Mouse (Mus musculus): Measurements from ENCODE around the gene Sgta. TPM values are rescaled to one million over a fixed set of nuclear protein-coding genes. Genes with fewer than 3 reads are reported as not detected.
A peak's percentile ranks its signal among the peaks of the same experiment; 100 is the strongest.

Sgta gene
- polyA plus RNA-seq, 1 experiment from 2014 or later, result 186 TPM

DNA sequence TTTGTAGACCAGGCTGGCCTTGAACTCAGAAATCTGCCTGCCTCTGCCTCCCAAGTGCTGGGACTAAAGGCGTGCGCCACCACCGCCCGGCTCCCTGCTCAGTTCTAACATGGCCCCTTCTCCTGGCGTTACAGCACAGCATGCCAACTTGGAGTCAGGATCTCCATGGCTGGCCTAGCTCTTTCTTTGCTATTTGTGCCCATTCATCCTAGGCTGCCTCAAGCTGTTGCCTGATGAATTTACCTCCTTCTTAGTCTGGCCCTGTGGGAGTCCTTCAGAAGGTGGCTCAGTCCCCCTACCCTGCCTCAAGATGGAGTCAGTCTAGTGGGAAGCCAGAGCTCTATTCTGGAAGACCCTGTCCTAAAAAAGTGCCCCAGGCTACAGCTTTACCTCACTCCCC, 33.1 kb downstream of the Sgta start:
- Histone ChIP-seq H3K36me3 (ENCODE audit: insufficient read depth) (peaks cover 11% of the 10 kb centered on the region; the same call in 1 of the 2 replicates), H3K4me2 (no peak overlapping the region), H3K9ac (no peak overlapping the region), H3K27me3 (ENCODE audit: insufficient read depth, low read length) (peaks cover 30% of the 10 kb centered on the region), H3K4me3 (ENCODE audit: low read depth, low read length) (no peak overlapping the region), H3K4me1 (ENCODE audit: insufficient read depth) (no peaks in the 10 kb centered on the region), H3K27ac (ENCODE audit: low read depth) (no peak overlapping the region), H3K9me3 (ENCODE audit: low read depth, low read length) (no peaks in the 10 kb centered on the region)
- 88% methylated on average over 5 of the region's 5 CpGs for WGBS
- no peak for TF ChIP-seq CTCF (IDR thresholded peaks at IDR 0.05; ENCODE audit: low read depth)
- DNase-seq, result no peak
- ATAC-seq (ENCODE audit: insufficient read depth), result no peak

DNA sequence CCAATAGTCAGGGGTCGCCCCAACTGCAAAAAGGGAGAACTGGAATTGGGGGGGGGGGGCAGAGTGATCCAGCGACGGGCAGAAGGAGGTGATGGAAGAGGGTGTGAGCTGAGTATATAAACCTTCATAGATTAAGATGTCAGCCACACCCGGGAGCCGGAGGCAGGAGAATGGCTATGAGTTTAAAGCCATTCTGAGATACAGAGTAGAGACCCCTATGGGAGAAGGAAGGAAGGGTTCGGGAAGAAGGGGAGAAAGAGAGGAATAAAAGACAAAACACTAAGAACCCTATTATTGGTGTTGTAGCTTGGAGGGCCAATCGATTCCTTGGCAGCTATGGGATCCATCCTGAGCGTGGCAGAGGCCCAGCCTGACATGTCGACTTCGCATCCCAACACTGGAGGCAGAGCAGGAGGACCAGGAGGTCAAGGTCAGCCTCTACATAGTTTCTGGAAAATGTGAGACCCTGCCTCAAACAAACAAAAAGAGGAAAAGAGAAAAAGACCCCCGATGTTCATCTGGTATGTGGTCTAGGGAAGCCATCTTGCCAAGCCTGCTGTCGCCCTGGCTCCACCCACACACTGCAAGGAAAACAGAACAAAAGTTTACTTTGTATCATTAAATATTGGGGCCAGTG, 34.2 kb downstream of the Sgta start, which contains the start of gene Diras1:
Gene Diras1, minus strand, starts transcription at position 24 of the 637 bp plus-strand sequence.
- Histone ChIP-seq H3K4me2 (peak within 1 kb of the TSS; percentile 54), H3K4me1 (ENCODE audit: insufficient read depth) (no peaks in the 10 kb centered on the region), H3K9ac (peak within 1 kb of the TSS; percentile 23; the same call in 1 of the 2 replicates), H3K9me3 (ENCODE audit: low read depth, low read length) (no peaks in the 10 kb centered on the region), H3K27me3 (ENCODE audit: insufficient read depth, low read length) (peaks cover 33% of the 10 kb centered on the region), H3K36me3 (ENCODE audit: insufficient read depth) (peaks cover 4% of the 10 kb centered on the region; the same call in 1 of the 2 replicates), H3K4me3 (ENCODE audit: low read depth, low read length) (peak within 1 kb of the TSS; percentile 20), H3K27ac (ENCODE audit: low read depth) (no peak within 1 kb of the TSS)
- WGBS, result 39% methylated on average over 12 of the region's 12 CpGs
- DNase-seq (no peak), ATAC-seq (ENCODE audit: insufficient read depth) (no peak)
- no peak for TF ChIP-seq CTCF (IDR thresholded peaks at IDR 0.05; ENCODE audit: low read depth)

DNA sequence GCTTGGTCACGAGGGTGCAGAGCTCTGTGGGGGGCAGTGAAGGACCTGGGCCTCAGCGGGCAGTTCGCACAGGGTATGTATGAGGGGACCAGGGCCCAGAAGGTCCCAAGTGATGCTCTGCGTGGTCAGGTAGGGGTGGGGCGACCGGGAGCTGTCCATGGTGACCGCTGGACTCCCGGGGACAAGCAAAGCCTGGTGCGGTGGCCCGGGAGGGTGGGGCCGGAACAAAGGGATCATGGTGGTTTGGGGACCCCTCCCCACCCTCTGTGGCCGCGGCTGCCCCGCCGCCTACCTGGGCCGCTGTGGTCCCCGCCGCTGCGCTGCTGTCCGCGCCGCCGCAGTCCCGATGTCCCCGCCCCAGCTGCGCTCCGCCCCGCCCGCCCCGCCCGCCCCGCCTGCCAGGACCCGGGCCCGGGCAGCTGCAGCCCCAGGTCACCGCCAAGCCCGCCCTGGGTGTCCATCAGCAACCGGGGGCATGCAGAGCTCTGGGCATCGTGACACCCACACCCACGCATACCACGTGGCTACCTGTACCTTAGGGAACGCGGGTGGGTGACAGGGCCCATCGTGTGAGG, 34.8 kb downstream of the Sgta start:
- H3K9me3 ChIP-seq (ENCODE audit: low read depth, low read length), result no peaks in the 10 kb centered on the region
- H3K4me3 ChIP-seq (ENCODE audit: low read depth, low read length), result peak overlapping the region; percentile 20
- DNase-seq (no peak), ATAC-seq (ENCODE audit: insufficient read depth) (no peak; the same call in 1 of the 2 replicates)
- H3K4me1 ChIP-seq (ENCODE audit: insufficient read depth), result no peaks in the 10 kb centered on the region
- H3K27me3 ChIP-seq (ENCODE audit: insufficient read depth, low read length), result peaks cover 33% of the 10 kb centered on the region
- peak overlapping the region; percentile 54 for H3K4me2 ChIP-seq
- no peaks in the 10 kb centered on the region for H3K36me3 ChIP-seq (ENCODE audit: insufficient read depth)
- no peak overlapping the region for H3K27ac ChIP-seq (ENCODE audit: low read depth)
- H3K9ac ChIP-seq, result peak overlapping the region; percentile 23; the same call in 1 of the 2 replicates
- WGBS, result 2% methylated on average over 29 of the region's 43 CpGs
- TF ChIP-seq CTCF (IDR thresholded peaks at IDR 0.05; ENCODE audit: low read depth), result no peak

DNA sequence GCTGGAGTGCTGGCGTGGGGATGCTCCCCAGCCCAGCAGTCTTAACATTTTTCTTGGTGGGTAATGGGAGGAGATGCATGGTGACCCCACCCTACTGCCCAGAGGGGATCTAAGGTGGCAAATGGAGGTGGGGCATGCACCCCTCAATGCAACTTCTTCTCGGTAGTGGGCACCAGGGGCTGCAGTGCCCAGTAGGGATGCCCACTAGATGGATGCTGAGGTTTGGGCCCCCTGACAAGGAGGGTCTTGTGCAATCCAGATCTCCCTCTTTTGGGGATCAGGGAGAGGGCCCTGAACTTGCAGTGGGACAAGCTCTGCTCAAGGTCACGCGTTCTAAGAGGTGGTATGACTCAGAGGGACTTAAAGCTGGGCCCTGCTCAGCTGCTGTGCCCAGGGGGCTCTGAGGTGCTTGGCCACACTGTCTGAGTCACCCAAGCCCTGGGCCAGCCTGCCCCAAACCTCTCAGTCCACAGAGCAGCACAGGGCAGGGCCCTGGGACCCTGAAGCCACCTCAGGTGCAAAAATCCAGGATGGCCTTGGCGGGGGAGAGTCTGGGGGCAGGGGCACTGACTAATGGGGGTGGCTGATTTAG, 35.5 kb downstream of the Sgta start:
- Histone ChIP-seq H3K9ac (no peak overlapping the region; the same call in 1 of the 2 replicates), H3K4me3 (ENCODE audit: low read depth, low read length) (no peak overlapping the region), H3K36me3 (ENCODE audit: insufficient read depth) (no peaks in the 10 kb centered on the region), H3K4me2 (no peak overlapping the region; the same call in 1 of the 2 replicates), H3K27ac (ENCODE audit: low read depth) (no peak overlapping the region), H3K4me1 (ENCODE audit: insufficient read depth) (no peaks in the 10 kb centered on the region), H3K9me3 (ENCODE audit: low read depth, low read length) (no peaks in the 10 kb centered on the region), H3K27me3 (ENCODE audit: insufficient read depth, low read length) (peaks cover 33% of the 10 kb centered on the region)
- 68% methylated on average over 5 of the region's 5 CpGs for WGBS
- DNase-seq (no peak), ATAC-seq (ENCODE audit: insufficient read depth) (no peak)
- no peak for TF ChIP-seq CTCF (IDR thresholded peaks at IDR 0.05; ENCODE audit: low read depth)

DNA sequence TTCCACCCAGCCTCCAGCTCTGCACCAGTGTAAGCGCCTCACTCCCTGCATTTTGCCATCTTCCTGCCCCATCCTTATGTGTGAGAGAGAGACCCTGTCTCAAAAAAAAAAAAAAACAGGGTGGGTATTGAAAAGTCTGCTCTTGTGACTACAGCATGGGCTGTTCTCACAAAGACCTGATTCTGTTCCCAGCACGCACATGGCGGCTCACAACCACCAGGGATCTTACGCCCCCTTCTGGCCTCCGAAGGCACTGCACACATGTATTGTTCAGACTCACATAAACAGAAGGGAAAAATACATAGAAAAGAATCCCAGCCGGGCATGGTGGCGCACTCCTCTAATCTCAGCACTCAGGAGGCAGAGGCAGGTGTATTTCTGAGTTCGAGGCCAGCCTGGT, 37.2 kb downstream of the Sgta start:
- H3K9me3 ChIP-seq (ENCODE audit: low read depth, low read length), result no peaks in the 10 kb centered on the region
- 65% methylated on average over 8 of the region's 8 CpGs for WGBS
- DNase-seq (peak; percentile 32), ATAC-seq (ENCODE audit: insufficient read depth) (no peak)
- no peak overlapping the region for H3K9ac ChIP-seq
- no peak overlapping the region for H3K4me2 ChIP-seq
- peak; percentile 49 for TF ChIP-seq CTCF (IDR thresholded peaks at IDR 0.05; ENCODE audit: low read depth)
- H3K36me3 ChIP-seq (ENCODE audit: insufficient read depth), result no peaks in the 10 kb centered on the region
- H3K4me3 ChIP-seq (ENCODE audit: low read depth, low read length), result no peak overlapping the region
- no peaks in the 10 kb centered on the region for H3K4me1 ChIP-seq (ENCODE audit: insufficient read depth)
- H3K27me3 ChIP-seq (ENCODE audit: insufficient read depth, low read length), result peaks cover 33% of the 10 kb centered on the region
- H3K27ac ChIP-seq (ENCODE audit: low read depth), result no peak overlapping the region

DNA sequence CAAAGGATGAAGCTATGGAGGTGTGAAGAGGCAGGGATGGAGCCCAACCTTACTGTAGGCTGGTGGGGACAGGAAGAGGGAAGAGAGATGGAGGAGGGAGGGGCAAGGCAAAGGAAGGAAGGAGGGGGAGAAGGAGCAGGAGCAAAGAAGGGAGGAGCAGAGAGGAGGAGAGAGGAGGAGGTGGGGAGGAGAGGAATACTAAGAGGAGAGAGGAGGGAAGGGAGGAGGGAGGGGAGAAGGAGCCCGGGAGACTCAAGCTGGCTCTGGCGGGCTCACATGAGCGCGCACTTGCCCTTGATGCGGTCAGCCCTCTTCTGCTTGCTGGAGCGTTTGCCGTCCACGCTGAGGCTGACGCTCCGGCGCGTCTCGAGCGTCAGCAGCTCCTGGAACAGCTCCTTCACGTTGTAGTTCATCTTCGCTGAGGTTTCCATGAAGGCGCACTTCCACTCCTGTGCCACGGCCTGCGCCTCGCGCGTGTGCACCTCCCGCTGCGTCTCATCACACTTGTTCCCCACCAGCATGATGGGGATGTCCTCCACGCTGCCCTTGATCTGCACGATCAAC, 38.4 kb downstream of the Sgta start:
- DNase-seq (no peak), ATAC-seq (ENCODE audit: insufficient read depth) (no peak)
- no peak for TF ChIP-seq CTCF (IDR thresholded peaks at IDR 0.05; ENCODE audit: low read depth)
- no peak overlapping the region for H3K4me2 ChIP-seq
- no peak overlapping the region for H3K9ac ChIP-seq
- peaks cover 33% of the 10 kb centered on the region for H3K27me3 ChIP-seq (ENCODE audit: insufficient read depth, low read length)
- WGBS, result 12% methylated on average over 26 of the region's 26 CpGs
- no peak overlapping the region for H3K27ac ChIP-seq (ENCODE audit: low read depth)
- H3K9me3 ChIP-seq (ENCODE audit: low read depth, low read length), result no peaks in the 10 kb centered on the region
- no peak overlapping the region for H3K4me3 ChIP-seq (ENCODE audit: low read depth, low read length)
- H3K36me3 ChIP-seq (ENCODE audit: insufficient read depth), result no peaks in the 10 kb centered on the region
- H3K4me1 ChIP-seq (ENCODE audit: insufficient read depth), result no peaks in the 10 kb centered on the region

DNA sequence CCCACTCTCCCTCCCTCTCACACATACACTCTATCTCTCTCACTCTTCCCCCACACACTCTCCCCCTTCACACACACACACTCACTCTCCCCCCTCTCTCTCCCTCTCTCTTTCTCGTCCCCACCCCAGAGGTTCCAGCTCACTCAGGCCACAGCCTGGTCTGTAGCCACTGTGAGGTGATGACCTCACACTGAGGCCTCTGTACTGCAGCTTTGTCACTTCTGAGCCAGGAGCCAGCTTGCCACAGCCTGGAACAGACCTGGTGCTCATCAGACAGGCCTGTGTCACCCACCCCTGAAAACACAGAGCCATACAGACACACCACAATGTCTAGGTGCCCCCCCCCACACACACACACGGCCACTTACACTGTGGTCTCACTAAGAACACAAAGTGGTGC, 39.8 kb downstream of the Sgta start:
- H3K27me3 ChIP-seq (ENCODE audit: insufficient read depth, low read length), result peaks cover 25% of the 10 kb centered on the region
- H3K36me3 ChIP-seq (ENCODE audit: insufficient read depth), result no peaks in the 10 kb centered on the region
- no peak overlapping the region for H3K4me2 ChIP-seq
- H3K27ac ChIP-seq (ENCODE audit: low read depth), result no peak overlapping the region
- H3K4me3 ChIP-seq (ENCODE audit: low read depth, low read length), result no peak overlapping the region
- 48% methylated on average over 2 of the region's 2 CpGs for WGBS
- DNase-seq (no peak), ATAC-seq (ENCODE audit: insufficient read depth) (no peak)
- TF ChIP-seq CTCF (IDR thresholded peaks at IDR 0.05; ENCODE audit: low read depth), result no peak
- no peaks in the 10 kb centered on the region for H3K4me1 ChIP-seq (ENCODE audit: insufficient read depth)
- H3K9ac ChIP-seq, result no peak overlapping the region
- no peaks in the 10 kb centered on the region for H3K9me3 ChIP-seq (ENCODE audit: low read depth, low read length)
